Mouse (Mus musculus) heart, embryonic 14.5 days (tissue): Measurements from ENCODE around the gene Lrrn2. TPM values are rescaled to one million over a fixed set of nuclear protein-coding genes. Genes with fewer than 3 reads are reported as not detected.
A peak's percentile ranks its signal among the peaks of the same experiment; 100 is the strongest.

ENCODE experiments used
- ATAC-seq: fragments of 200-750 bp; cut with Nextera tagmentation; 2 replicates; pipeline ENCODE4 v1.8.0; 2017; ENCODE audit warnings: low read depth, moderate TSS enrichment; ENCODE audit not compliant: insufficient number of reproducible peaks, insufficient read depth, low FRiP score
- H3K27ac ChIP-seq, 2 experiments: fragments of 200-500 bp in 1 of 2; fragments of 300-500 bp in 1 of 2; sonication (generic) in 1 of 2; replicated peaks in 1 of 2; 2 replicates each; pipeline ENCODE4 v1.5.1; 2012 to 2014; ENCODE audit warnings: low read depth in 2 of 2, low read length in 2 of 2, control low read depth in 1 of 2, mild to moderate bottlenecking in 1 of 2, mixed read lengths in 1 of 2; ENCODE audit not compliant: control insufficient read depth in 1 of 2, insufficient read depth in 1 of 2
- H3K27me3 ChIP-seq: fragments of 300-500 bp; sonication (generic); 2 replicates; pipeline ENCODE4 v1.6.1; 2014; ENCODE audit warnings: mild to moderate bottlenecking, low read length, control low read depth; ENCODE audit not compliant: control insufficient read depth, insufficient read depth
- H3K36me3 ChIP-seq: fragments of 300-500 bp; sonication (generic); 2 replicates; pipeline ENCODE4 v1.6.1; 2014; ENCODE audit warnings: mild to moderate bottlenecking, control low read depth, low read length, mixed read lengths; ENCODE audit not compliant: control insufficient read depth, insufficient read depth
- H3K4me1 ChIP-seq, 2 experiments: fragments of 200-500 bp in 1 of 2; fragments of 300-500 bp in 1 of 2; sonication (generic) in 1 of 2; 2 replicates each; pipeline ENCODE4 v1.6.1; 2012 to 2014; ENCODE audit warnings: low read length in 2 of 2, control low read depth in 1 of 2, mixed read lengths in 1 of 2; ENCODE audit not compliant: control insufficient read depth in 2 of 2, insufficient read depth in 2 of 2
- H3K4me2 ChIP-seq: fragments of 300-500 bp; sonication (generic); 2 replicates; pipeline ENCODE4 v1.6.1; 2014; ENCODE audit warnings: mild to moderate bottlenecking, low read length
- H3K4me3 ChIP-seq, 2 experiments: fragments of 200-500 bp in 1 of 2; fragments of 300-500 bp in 1 of 2; sonication (generic) in 1 of 2; 2 replicates each; pipeline ENCODE4 v1.5.1; 2012 to 2014; ENCODE audit warnings: low read length in 2 of 2, mild to moderate bottlenecking in 2 of 2, control low read depth in 1 of 2, low read depth in 1 of 2, moderate library complexity in 1 of 2; ENCODE audit not compliant: control insufficient read depth in 1 of 2, insufficient read depth in 1 of 2
- H3K9ac ChIP-seq: fragments of 300-500 bp; sonication (generic); 2 replicates; pipeline ENCODE4 v1.6.1; 2014; ENCODE audit warnings: mild to moderate bottlenecking, low read length
- H3K9me3 ChIP-seq: fragments of 300-500 bp; sonication (generic); 2 replicates; pipeline ENCODE4 v1.6.1; 2016; ENCODE audit warnings: low read length, control low read depth; ENCODE audit not compliant: control insufficient read depth
- WGBS: fragments of 180-500 bp; shearing (Covaris S2); extraction: QIAGEN DNeasy Blood & Tissue Kit; methylation state at CpG from one replicate; pipeline ENCODE4 v1.1.7; 2014; 5-methylcytosine and 5-hydroxymethylcytosine counted together
- polyA plus RNA-seq: library from polyadenylated mRNA; unstranded; fragments of >200 nt; fragmentation: Nextera tagmentation; extraction: Ambion mirVana; gene quantifications from 2 replicates; pipeline ENCODE4 v1.2.1, GENCODE M21; 2014

Gene Lrrn2
- polyA plus RNA-seq, 1 experiment from 2014 or later, result 12.0 TPM

DNA sequence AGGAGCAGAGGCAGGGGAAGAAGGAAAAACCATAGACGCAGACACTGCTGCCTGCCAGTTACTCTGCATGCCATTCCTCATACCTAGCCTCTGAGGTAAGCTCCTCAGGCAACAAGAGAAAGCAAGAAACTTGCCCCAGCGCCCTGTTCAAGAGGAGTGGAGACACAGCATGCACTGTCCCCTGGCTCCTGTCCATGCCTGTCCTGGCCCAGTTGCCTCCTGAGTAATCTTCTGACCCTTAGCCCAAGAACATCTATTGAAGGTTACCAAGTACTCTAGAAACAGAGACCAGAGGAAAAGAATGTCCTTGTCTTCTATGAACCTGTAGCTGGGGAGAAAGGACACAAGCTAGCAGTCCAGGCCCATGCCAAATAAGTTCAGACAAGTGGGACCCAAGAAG, 15.9 kb upstream of the Lrrn2 start:
- H3K36me3 ChIP-seq, result no peaks in the 10 kb centered on the region
- H3K9ac ChIP-seq, result no peak overlapping the region
- H3K4me1 ChIP-seq, result peaks cover 0 to 10% of the 10 kb centered on the region in 2 experiments; a peak in 1 of 4 replicates
- ATAC-seq, result no peak
- 32% methylated on average over 2 of the region's 2 CpGs for WGBS
- no peak overlapping the region for H3K4me2 ChIP-seq
- H3K27me3 ChIP-seq, result no peaks in the 10 kb centered on the region
- H3K9me3 ChIP-seq, result no peaks in the 10 kb centered on the region
- no peak overlapping the region for H3K27ac ChIP-seq
- no peak overlapping the region for H3K4me3 ChIP-seq

DNA sequence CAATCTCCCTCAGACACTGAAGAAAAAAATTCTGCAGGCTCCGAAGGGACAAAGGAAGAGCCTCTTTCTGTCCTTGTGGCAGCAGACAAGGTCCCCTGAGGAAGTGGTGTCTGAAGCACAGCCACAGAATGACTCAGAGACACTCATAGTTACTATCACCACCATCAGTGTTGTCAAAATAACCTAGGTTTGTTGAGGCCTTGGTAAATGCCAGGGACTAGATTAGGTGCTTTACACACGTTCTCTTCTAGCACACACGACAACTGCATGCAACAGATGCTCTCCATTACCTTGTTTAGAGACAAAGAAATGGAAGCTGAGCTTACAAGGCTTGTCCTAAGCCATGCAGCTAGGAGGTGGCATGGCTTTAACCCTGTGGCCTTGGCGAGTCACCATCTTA, 14.5 kb upstream of the Lrrn2 start:
- WGBS, result 53% methylated on average over 4 of the region's 4 CpGs

DNA sequence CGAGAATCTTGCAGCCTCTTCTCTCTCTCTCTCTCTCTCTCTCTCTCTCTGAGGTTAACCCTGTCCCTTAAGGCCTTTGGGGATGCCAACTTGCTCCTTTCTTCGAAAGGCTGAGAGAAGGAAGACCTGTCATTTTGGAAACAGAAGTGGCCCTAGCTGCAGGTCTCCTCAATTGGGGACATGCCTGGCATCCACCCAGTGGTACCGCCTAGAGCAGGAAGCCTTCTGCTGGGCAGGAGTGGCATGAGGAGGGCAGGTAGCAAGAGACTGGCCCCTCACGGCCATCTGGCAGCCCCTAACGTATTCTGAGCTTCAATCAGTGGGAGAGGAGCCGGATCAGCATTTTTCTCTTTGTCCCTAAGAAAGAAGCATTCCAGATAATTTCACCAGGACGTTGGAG, 9.7 kb upstream of the Lrrn2 start:
- ATAC-seq, result no peak
- WGBS, result 61% methylated on average over 7 of the region's 7 CpGs
- no peak overlapping the region for H3K4me2 ChIP-seq

More for the DNA sequence above, 14.5 kb upstream of the Lrrn2 start:
- no peak for ATAC-seq
- Histone ChIP-seq H3K9ac (no peak overlapping the region), H3K4me1 (peaks cover 0 to 10% of the 10 kb centered on the region in 2 experiments; a peak in 1 of 4 replicates), H3K27me3 (no peaks in the 10 kb centered on the region), H3K27ac (no peak overlapping the region), H3K4me2 (no peak overlapping the region), H3K36me3 (no peaks in the 10 kb centered on the region), H3K4me3 (no peak overlapping the region), H3K9me3 (no peaks in the 10 kb centered on the region)

GRCm38 (mm10) chr1:132878951-132879610, 992 bp upstream of the Lrrn2 start:
- ATAC-seq, result no peak
- no peaks in the 10 kb centered on the region for H3K36me3 ChIP-seq
- 36% methylated on average over 11 of the region's 11 CpGs for WGBS
- peaks cover 19 to 25% of the 10 kb centered on the region in 2 experiments for H3K4me1 ChIP-seq
- H3K9ac ChIP-seq, result no peak overlapping the region
- no peak overlapping the region for H3K4me3 ChIP-seq
- H3K9me3 ChIP-seq, result no peaks in the 10 kb centered on the region
- H3K4me2 ChIP-seq, result no peak overlapping the region
- no peak overlapping the region for H3K27ac ChIP-seq
- peaks cover 27% of the 10 kb centered on the region for H3K27me3 ChIP-seq

More for the DNA sequence above, 9.7 kb upstream of the Lrrn2 start:
- H3K27me3 ChIP-seq, result no peaks in the 10 kb centered on the region
- H3K4me3 ChIP-seq, result no peak overlapping the region
- H3K9ac ChIP-seq, result no peak overlapping the region
- no peak overlapping the region for H3K27ac ChIP-seq
- H3K36me3 ChIP-seq, result no peaks in the 10 kb centered on the region
- H3K4me1 ChIP-seq, result 0 out of 4 replicates have a peak, but pooled peaks cover 0 to 2% of the 10 kb centered on the region in 2 experiments
- no peaks in the 10 kb centered on the region for H3K9me3 ChIP-seq

DNA sequence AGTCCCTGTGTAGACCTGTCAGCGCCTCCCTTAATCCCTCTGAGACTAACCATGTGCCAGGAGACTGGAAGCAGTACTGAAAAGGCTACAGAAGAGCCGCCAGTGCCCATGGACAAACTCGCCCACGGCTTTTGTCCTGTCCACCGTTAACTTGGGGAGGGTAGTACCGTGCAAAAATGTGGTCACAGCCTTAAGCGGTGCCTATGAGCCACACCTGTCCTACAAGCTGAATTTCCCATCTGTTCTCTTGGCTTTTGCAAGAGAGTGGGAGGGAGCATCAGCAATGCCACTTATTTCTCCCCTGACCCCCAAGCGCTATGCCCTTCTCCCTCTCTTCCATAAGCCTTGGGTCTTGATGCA, 292 bp upstream of the Lrrn2 start:
- Histone ChIP-seq H3K27me3 (peaks cover 27% of the 10 kb centered on the region), H3K27ac (no peak overlapping the region; a peak in 1 of 4 replicates)
- 2% methylated on average over 8 of the region's 8 CpGs for whole genome bisulfite sequencing

DNA sequence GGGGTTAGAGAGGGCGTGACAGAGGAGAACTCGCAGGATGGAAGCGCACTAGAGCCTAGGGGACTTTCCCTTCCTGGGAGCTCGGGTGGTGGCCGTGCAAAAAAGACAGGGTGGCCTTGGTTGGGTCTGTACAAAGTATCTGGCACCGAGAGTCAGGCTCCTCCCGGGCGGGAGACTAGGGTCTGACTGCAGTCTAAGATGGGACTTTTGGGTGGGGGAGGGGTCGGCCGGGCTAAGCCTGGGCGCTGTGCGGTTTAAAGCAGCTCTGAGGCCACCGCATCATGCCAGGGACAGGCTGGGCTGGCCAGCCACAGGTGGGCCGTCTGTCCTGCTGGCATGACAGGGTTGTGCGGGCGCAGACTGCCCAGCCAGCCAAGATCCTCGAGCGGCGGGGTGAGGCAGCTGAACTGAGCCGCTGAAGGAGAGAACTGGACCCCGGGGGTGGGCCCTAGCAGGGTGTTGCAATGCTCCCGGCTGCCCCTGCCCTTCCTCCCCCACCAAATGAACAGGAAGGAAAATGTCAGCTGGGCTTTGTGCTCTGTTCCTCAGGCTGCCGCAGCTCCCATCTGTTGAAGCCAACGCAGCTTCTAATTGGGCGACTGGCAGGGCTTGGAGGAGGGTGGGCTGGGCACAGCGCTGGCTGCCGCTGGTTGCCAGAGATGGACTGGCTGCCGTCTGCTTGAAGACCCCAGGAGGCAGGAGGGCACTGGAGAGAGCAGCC, 1.1 kb downstream of the Lrrn2 start:
- Histone ChIP-seq H3K36me3 (no peaks in the 10 kb centered on the region), H3K9me3 (no peaks in the 10 kb centered on the region), H3K27ac (no peak overlapping the region), H3K4me1 (peaks cover 30 to 43% of the 10 kb centered on the region in 2 experiments), H3K9ac (peak overlapping the region; percentile 75), H3K4me3 (peak overlapping the region; percentile 56 to 65), H3K4me2 (peak overlapping the region; percentile 96), H3K27me3 (peaks cover 27% of the 10 kb centered on the region)
- WGBS, result 2% methylated on average over 28 of the region's 28 CpGs
- ATAC-seq, result no peak

More for the DNA sequence above, 292 bp upstream of the Lrrn2 start:
- Histone ChIP-seq H3K9me3 (no peaks in the 10 kb centered on the region), H3K4me1 (peaks cover 21 to 30% of the 10 kb centered on the region in 2 experiments), H3K36me3 (no peaks in the 10 kb centered on the region), H3K4me3 (peak overlapping the region; percentile 56 to 65), H3K9ac (peak overlapping the region; percentile 75), H3K4me2 (peak overlapping the region; percentile 96)
- ATAC-seq, result no peak

GRCm38 (mm10) chr1:132881836-132882235, 1.8 kb downstream of the Lrrn2 start:
- Histone ChIP-seq H3K27me3 (peaks cover 27% of the 10 kb centered on the region), H3K4me2 (peak overlapping the region; percentile 96), H3K27ac (no peak overlapping the region), H3K9ac (no peak overlapping the region), H3K4me3 (peak overlapping the region in 1 of 2 experiments; percentile 65; a peak in 2 of 4 replicates), H3K4me1 (peaks cover 31 to 43% of the 10 kb centered on the region in 2 experiments), H3K9me3 (no peaks in the 10 kb centered on the region), H3K36me3 (no peaks in the 10 kb centered on the region)
- 52% methylated on average over 9 of the region's 9 CpGs for WGBS
- ATAC-seq, result no peak
